Mouse (Mus musculus): ENCODE measurements around the gene Pip5k1b. TPM values are rescaled to one million over a fixed set of nuclear protein-coding genes. Genes with fewer than 3 reads are reported as not detected.

The Pip5k1b gene
- polyA plus RNA-seq, 1 experiment from 2014 or later = 18.2 TPM

GRCm38 (mm10) chr19:24259390-24260351, 296.0 kb downstream of the Pip5k1b start:
- H3K4me2 ChIP-seq (replicated peaks) = no peak overlapping the region
- WGBS = 79% methylated on average over 12 of the region's 12 CpGs
- H3K9me3 ChIP-seq = no peaks in the 10 kb centered on the region
- H3K4me3 ChIP-seq (replicated peaks) = no peak overlapping the region
- H3K27ac ChIP-seq = no peak overlapping the region; the same call in 1 of the 2 replicates
- no peaks in the 10 kb centered on the region for H3K4me1 ChIP-seq (replicated peaks)
- H3K36me3 ChIP-seq = no peaks in the 10 kb centered on the region; the same call in 1 of the 2 replicates
- ATAC-seq = no peak
- no peaks in the 10 kb centered on the region for H3K27me3 ChIP-seq (replicated peaks)
- no peak overlapping the region for H3K9ac ChIP-seq

- Histone ChIP-seq H3K36me3 (no peaks in the 10 kb centered on the region; the same call in 1 of the 2 replicates), H3K9ac (no peak overlapping the region), H3K9me3 (no peaks in the 10 kb centered on the region), H3K4me3 (replicated peaks) (no peak overlapping the region), H3K27ac (no peak overlapping the region), H3K4me2 (replicated peaks) (no peak overlapping the region), H3K27me3 (replicated peaks) (no peaks in the 10 kb centered on the region), H3K4me1 (replicated peaks) (no peaks in the 10 kb centered on the region)
- ATAC-seq = no peak
- WGBS = 59% methylated on average over 5 of the region's 5 CpGs
These were observed 297.3 kb downstream of the Pip5k1b start for GRCm38 (mm10) chr19:24258368-24258767.

- 87% methylated on average over 6 of the region's 6 CpGs for WGBS
- Histone ChIP-seq H3K27me3 (replicated peaks) (no peaks in the 10 kb centered on the region), H3K9me3 (no peaks in the 10 kb centered on the region), H3K4me1 (replicated peaks) (no peaks in the 10 kb centered on the region), H3K4me3 (replicated peaks) (no peak overlapping the region), H3K27ac (no peak overlapping the region), H3K9ac (no peak overlapping the region), H3K4me2 (replicated peaks) (no peak overlapping the region), H3K36me3 (no peaks in the 10 kb centered on the region; the same call in 1 of the 2 replicates)
- no peak for ATAC-seq
These were observed 297.7 kb downstream of the Pip5k1b start for GRCm38 (mm10) chr19:24257962-24258361.

DNA sequence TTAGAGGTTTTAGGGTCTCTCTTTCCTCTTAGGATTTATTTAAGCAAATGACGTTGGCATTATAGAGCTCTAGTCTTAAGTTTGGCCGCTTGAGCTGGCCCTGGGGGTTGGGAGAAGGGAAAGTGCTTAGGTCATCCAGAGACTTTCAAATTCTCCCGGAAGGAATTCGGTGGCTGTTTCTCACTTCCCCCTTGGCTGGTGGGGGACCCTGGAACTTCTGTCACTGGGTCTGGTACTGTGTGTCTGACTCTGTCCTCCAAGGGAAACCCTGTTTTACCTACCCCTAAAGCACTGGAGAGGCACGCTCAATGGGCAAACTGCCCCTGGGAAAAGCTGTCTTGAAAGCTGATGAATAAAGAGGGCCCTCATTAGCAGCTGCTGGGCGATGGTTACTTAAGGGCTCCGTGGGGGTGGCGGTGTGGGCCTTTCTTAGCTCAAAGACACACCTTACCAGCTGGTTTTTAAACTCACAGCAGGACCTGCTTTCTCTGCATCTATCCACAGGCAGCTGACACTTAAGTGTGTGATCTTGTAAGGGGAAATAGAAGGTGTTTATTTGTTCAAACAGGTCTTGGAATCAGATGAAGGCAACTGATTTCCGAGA, 301.9 kb downstream of the Pip5k1b start:
- H3K9ac ChIP-seq = no peak overlapping the region
- H3K9me3 ChIP-seq = no peaks in the 10 kb centered on the region
- no peak for ATAC-seq

DNA sequence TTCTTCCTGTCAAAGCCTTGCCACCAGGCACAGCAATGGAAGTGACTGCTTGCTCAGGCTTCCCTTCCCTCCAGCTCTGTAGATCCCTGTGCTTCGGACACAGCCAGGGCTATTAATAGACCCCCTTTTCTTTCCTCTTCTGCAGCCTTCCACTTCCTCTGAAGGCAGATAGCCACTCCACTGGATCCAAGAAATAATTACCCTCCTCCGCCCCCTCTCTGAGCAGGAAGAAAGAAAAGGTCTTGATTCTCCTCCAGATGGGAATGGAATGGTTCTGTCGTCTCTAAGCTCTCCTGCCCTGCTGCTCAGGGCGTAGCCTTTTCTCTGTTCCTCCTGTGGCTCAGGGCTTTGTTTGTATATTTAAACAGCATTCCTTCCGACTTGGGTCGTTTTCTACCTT, 303.8 kb downstream of the Pip5k1b start:
- no peaks in the 10 kb centered on the region for H3K27me3 ChIP-seq (replicated peaks)
- peaks cover 8% of the 10 kb centered on the region for H3K4me1 ChIP-seq (replicated peaks)
- no peaks in the 10 kb centered on the region for H3K9me3 ChIP-seq
- no peak overlapping the region for H3K4me3 ChIP-seq (replicated peaks)
- H3K9ac ChIP-seq = no peak overlapping the region
- ATAC-seq = peak; percentile 59; the same call in 1 of the 2 replicates
- peak overlapping the region; percentile 28 for H3K4me2 ChIP-seq (replicated peaks)
- 8% methylated on average over 6 of the region's 6 CpGs for WGBS
- H3K36me3 ChIP-seq = no peaks in the 10 kb centered on the region
- H3K27ac ChIP-seq = peak overlapping the region; percentile 44; the same call in 1 of the 2 replicates

More for the DNA sequence above, 301.9 kb downstream of the Pip5k1b start:
- Histone ChIP-seq H3K4me3 (replicated peaks) (no peak overlapping the region), H3K27me3 (replicated peaks) (no peaks in the 10 kb centered on the region), H3K4me2 (replicated peaks) (no peak overlapping the region), H3K27ac (no peak overlapping the region), H3K36me3 (no peaks in the 10 kb centered on the region), H3K4me1 (replicated peaks) (peaks cover 8% of the 10 kb centered on the region)
- WGBS = 30% methylated on average over 9 of the region's 9 CpGs

Other genes with a start within 250 kb of the Pip5k1b start
- 44.5 and 50.0 TPM in 2 replicates for gene Fam122a, start 78.5 kb downstream of the Pip5k1b start, polyA plus RNA-seq (2015; fragmentation: Nextera tagmentation; extraction: Ambion mirVana)
- gene Tmem252, start 118.1 kb upstream of the Pip5k1b start, polyA plus RNA-seq (2015; fragmentation: Nextera tagmentation; extraction: Ambion mirVana) = 4.8 and 5.4 TPM in 2 replicates

Measured in intestine, embryonic 15.5 days (tissue).